Mouse (Mus musculus) gastrocnemius, adult 2 months (tissue): ENCODE measurements around the gene Ankrd33b. TPM values are rescaled to one million over a fixed set of nuclear protein-coding genes. Genes with fewer than 3 reads are reported as not detected.

Source experiments
- DNase-seq: peaks from one replicate; pipeline ENCODE4 v3.0.0; 2022
- H3K27ac ChIP-seq: fragments of 200-600 bp; 2 replicates; pipeline ENCODE4 v1.8.1; 2022; ENCODE audit warnings: mild to moderate bottlenecking
- H3K4me3 ChIP-seq: fragments of 200-600 bp; 2 replicates; pipeline ENCODE4 v1.8.1; 2022; ENCODE audit warnings: mild to moderate bottlenecking, moderate library complexity
- CTCF ChIP-seq: fragments of 200-600 bp; IDR thresholded peaks from 2 replicates; pipeline ENCODE4 v1.8.1; 2022; ENCODE audit warnings: antibody characterized with exemption, mild to moderate bottlenecking, moderate library complexity
- intact Hi-C: fragments of 180-260 bp; cut with DNase I; formaldehyde crosslinking; loops from one replicate; pipeline ENCODE4 v1.15.1; 2025
- total RNA-seq, 2 experiments: library from RNA; stranded (reverse); gene quantifications; 2 replicates each; pipeline ENCODE4 v1.2.3; 2021

Ankrd33b gene
- total RNA-seq, 2 experiments from 2014 or later: 11.9 to 31.5 TPM

DNA sequence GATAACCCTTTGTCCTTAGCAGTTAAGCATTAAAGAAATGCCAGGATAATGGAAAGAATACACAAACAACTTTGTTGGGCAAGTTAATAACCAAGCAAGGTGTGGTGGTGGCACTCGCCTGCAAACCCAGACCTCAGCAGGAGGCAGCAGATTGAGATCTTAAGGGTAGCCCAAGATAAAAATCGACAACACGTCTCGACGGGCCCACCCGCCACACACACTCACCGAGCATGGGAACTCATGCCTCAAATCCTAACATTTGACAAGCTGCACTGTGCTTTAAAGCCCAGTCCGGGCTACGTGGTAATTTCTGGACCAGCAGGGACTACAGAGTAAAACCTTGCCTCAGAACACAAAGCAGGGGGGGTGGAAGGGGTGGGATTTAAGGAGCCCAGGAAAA, 22.2 kb downstream of the Ankrd33b start:
- Histone ChIP-seq H3K27ac (peak overlapping the region; percentile 53; the same call in 1 of the 2 replicates), H3K4me3 (no peak overlapping the region)
- DNase-seq: no peak
- intact Hi-C loops: no loop called here
- no peak for TF ChIP-seq CTCF

DNA sequence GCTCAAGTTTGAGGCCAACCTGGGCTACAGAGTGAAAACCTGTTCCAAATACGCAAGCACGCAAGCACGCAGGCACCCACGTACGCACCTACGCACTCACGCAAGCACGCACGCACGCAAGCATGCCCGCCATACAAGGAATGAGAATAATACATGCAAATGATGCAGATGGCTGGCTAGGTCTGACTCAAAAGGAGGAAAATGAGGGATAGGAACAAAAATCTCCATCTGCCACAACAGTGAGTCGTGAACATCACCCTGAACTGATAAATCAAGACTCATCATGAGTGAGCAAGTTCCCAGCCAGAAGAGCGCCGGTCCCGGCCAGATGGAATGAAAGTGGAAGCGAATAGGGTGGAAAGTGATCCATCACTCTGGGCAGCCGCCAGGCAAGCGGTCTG, 22.7 kb downstream of the Ankrd33b start:
- DNase-seq: peak; percentile 52
- no peak for TF ChIP-seq CTCF
- Histone ChIP-seq H3K27ac (peak overlapping the region; percentile 53), H3K4me3 (no peak overlapping the region)
- intact Hi-C loops: no loop called here

DNA sequence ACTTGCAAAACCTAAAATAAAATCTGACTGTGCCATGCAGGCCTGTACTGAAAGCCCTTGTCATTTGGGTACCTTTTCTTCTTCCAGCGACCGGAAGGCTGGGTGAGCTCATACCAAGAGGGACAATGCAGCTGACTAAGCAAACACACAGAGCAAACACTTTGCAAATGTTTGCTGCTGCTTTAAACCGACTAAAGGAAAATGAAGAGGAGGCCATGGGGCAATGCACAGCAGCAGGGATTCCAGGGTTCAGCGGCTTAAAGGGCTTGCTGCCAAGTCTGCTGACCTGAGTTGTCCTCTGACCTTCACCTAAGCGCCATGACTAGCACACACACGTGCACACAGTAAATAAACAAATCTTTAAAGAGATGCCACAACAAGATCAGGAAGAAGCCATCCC, 23.9 kb downstream of the Ankrd33b start:
- Histone ChIP-seq H3K27ac (peak overlapping the region; percentile 53), H3K4me3 (peak overlapping the region; percentile 11)
- no peak for DNase-seq
- intact Hi-C loops: no loop called here
- TF ChIP-seq CTCF: no peak

DNA sequence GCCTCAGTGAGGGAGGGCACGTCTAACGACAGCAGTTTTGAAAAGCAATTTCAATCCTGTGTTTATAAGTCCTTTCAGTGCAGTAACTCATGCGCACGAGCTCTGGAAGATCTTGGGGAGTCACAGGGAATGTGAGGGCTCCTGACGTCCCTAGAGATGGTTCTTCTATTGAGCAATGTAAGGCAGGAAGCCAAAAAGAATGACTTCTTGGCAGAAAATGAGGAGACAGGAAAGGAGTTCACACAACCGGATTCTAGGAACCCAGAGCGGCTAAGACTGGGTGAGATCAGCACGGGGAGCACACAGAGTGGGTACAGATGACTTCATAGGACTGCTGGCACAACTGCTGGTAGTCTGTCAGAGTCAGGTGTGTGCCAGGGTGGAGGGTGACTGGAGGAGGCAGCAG, 25.0 kb downstream of the Ankrd33b start:
- TF ChIP-seq CTCF: no peak
- no peak overlapping the region; the same call in 1 of the 2 replicates for H3K4me3 ChIP-seq
- DNase-seq: peak; percentile 51
- intact Hi-C loops: no loop called here
- H3K27ac ChIP-seq: peak overlapping the region; percentile 44

DNA sequence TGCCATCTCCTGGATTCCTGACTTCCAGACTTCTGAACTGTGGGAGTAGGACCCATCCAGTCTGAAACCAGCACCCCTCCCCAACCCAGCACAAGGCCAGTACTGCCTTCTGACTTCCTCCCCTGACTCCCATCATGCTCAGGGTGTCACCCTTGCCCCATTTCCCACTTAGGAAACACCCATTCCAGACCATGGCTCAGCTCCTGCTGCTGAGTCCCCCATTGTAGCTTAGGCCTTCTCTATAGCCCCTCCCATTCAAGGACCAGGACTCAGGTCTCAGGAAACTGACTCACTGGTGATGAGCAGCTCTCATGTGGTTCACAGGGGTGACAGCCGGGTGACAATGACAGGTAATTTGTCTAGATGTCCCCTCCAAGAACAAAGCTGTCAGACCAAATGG, 25.5 kb downstream of the Ankrd33b start:
- TF ChIP-seq CTCF: no peak
- DNase-seq: no peak
- no peak overlapping the region for H3K4me3 ChIP-seq
- peak overlapping the region; percentile 44 for H3K27ac ChIP-seq
- intact Hi-C loops: no loop called here

DNA sequence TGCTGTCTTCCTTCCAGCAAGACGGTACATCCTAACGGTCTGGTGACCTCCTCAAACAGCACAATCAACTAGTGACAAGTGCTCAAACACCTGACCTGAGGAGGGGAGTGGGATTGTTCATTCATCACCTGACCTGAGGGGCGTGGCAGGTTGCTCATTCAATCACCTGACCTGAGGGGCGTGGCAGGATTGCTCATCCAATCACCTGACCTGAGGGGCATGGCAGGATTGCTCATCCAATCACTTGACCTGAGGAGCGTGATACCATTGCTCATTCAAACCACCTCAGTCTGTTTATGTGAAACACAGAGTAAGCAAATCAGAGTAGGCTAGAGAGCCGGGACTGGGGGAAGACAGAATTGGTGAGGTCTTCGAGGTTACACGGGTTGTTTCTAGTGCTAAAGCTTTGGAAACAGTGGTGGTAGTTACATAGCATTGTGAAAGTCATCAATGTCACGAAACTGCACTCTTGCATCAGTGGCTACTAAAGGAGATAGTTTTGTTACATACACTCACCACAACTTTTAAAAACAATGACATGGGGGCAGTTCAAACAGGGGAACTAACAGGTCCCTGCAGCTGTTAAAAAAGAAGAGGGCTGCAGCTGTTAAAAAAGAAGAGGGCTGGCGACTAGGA, 28.8 kb downstream of the Ankrd33b start:
- TF ChIP-seq CTCF: no peak
- Histone ChIP-seq H3K4me3 (no peak overlapping the region), H3K27ac (no peak overlapping the region)
- DNase-seq: no peak
- intact Hi-C loops: no loop called here

DNA sequence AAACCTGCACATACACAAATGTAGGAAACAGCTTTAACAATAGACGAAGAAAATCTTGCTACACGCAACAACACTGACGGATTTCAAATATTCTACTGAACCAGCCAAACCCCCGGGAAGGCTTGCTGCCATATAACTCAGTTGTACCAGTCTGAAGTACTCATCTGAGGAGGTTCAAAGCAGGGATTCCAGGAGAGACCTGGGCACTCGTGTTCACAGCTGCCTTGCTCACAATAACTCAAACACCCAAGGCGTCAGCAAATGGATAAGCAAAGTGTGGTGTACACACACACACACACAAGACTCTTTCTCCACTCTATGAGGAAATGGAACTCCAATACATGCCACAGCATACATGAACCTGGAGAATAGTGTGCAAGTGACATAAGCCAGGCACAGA, 29.5 kb downstream of the Ankrd33b start:
- Histone ChIP-seq H3K4me3 (no peak overlapping the region), H3K27ac (peak overlapping the region; percentile 49)
- TF ChIP-seq CTCF: no peak
- intact Hi-C loops: no loop called here
- DNase-seq: no peak

DNA sequence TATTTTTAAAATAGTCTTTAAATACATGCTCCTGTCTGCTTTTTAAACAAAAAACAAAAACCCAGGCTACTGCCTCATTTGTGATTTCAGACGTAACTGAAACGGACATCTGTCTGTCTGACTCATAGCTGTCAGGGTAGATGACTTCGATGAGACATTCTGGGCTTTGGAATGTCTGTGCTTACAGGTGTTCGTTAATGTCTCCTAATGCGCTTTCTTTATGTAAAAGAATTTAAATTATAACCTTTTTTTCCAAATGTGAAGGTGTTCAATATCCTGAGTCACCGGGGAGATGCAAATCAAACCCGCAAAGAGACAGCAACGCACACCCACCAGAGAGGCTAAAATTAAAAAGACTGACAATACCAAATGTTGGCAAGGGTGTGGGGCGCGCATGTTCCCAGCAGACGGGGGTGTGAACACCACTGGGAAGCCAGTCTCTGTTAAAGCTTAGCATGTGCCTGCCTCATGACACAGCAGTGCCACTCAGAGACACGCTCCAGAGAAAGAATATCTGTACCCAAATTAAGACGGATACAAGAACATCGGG, 30.3 kb downstream of the Ankrd33b start:
- DNase-seq: peak; percentile 52
- intact Hi-C loops: no loop called here
- Histone ChIP-seq H3K27ac (peak overlapping the region; percentile 70), H3K4me3 (peak overlapping the region; percentile 5; the same call in 1 of the 2 replicates)
- no peak for TF ChIP-seq CTCF

DNA sequence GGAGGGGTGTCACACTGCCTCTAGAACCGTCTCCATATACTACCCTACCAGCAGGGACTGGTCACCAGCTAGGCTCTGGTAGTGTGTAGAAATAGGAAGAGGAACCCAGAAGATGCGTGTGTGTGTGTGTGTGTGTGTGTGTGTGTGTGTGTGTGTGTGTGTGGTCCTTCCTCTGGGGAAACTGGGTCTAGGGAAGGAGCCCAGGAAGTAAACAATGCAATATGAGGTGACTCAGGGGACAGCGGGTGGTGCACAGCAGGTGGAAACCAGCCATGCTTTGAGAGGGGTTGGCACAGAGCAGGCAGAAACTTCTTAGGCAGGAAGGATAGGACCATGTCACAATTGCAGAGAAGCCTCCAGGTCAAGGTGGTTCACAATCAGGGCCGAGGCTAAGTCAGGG, 30.8 kb downstream of the Ankrd33b start:
- Histone ChIP-seq H3K27ac (peak overlapping the region; percentile 70), H3K4me3 (no peak overlapping the region)
- no peak for TF ChIP-seq CTCF
- no peak for DNase-seq
- intact Hi-C loops: no loop called here

DNA sequence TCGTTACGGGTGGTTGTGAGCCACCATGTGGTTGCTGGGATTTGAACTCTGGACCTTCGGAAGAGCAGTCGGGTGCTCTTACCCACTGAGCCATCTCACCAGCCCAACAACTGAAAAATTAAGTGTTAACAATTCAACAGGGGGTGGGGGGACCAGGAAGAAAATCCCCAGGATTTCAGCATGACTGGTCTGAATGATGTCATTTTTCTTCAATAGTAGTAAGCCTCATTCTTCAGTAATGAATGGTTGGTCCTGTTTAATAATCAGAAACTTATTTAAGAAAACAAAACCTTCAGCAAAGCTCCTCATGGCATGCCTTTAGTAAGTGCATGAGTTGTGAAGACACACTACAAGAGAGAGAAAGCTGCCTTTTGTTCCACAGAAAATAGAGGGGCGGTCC, 32.7 kb downstream of the Ankrd33b start:
- TF ChIP-seq CTCF: no peak

DNA sequence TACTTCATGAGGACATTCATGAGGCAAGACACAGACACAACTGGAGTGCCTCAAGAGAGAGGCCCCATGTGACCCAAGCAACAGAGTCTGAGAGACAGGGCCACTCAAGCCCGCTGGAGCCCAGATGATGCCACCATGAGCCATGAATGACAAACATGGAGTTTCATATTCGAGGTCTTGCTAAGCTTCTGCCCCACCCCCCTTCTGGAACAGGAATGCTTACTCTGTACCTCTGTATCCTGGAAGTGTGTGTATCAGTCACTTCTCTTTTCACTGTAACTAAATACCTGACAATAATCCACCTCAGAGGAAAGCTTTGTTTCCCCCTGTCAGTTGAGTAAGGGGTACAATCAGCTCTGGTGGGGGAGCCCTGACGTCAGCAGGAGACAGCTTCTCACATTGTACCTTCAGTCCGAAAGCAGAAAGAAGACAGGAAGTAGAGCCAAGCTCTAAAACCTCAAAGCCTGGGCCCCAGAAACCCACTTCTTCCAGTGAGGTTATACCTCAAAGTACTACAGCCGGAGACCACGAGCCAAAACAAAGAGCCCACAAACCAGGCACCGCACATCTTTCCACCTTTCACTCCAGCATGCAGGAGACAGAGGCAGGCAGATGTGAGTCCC, 34.9 kb downstream of the Ankrd33b start:
- Histone ChIP-seq H3K27ac (peak overlapping the region; percentile 54), H3K4me3 (no peak overlapping the region)
- TF ChIP-seq CTCF: no peak
- no peak for DNase-seq
- intact Hi-C loops: no loop called here

More for the DNA sequence above, 32.7 kb downstream of the Ankrd33b start:
- intact Hi-C loops: no loop called here
- no peak for DNase-seq
- Histone ChIP-seq H3K4me3 (no peak overlapping the region), H3K27ac (no peak overlapping the region)

DNA sequence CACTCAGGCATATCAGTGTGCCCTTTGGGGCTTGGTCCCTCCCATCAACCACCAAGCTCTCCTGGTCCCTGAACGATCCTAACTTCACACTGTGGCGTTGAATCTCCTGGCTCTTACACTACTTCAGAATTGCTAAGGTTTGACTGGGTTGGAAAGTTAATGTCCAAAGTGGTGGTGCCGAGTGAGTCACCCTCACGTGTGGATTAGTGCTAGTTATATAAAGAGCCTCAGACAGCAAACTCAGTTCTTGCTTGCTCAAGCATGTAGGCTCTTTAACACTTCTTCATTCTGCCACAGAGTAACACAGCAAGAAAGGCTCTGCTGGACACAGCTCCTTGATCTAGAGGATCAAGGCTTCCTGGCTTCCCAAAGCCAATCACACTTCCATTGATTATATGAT, 35.8 kb downstream of the Ankrd33b start:
- intact Hi-C loops: no loop called here
- peak overlapping the region; percentile 54 for H3K27ac ChIP-seq
- no peak for TF ChIP-seq CTCF
- no peak for DNase-seq
- H3K4me3 ChIP-seq: no peak overlapping the region

DNA sequence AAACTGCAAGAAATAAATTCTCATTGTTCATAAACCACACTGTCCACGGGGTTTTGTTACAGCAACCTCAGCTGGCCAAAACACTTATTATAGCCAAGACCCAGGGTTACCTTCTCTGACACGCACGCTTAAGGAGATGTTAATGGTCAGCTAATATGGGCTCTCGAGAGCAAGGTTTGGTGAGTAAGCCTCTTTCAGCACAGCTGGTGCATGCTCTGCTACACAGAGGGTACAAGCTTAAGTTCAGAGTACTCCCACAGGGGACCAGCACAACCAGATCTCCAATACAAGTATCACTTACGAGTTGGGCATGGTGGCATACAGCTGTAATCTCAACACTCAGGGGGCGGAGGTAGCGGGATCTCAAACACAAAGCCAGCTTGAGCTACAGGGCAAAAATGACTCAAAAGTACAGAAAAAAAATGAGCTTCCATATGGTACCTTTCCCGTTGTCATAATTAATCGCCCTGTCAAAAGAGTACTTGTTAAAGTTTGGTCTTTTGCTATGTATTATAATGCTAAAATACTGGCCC, 39.4 kb downstream of the Ankrd33b start:
- TF ChIP-seq CTCF: no peak
- H3K4me3 ChIP-seq: no peak overlapping the region
- DNase-seq: no peak
- intact Hi-C loops: no loop called here
- no peak overlapping the region for H3K27ac ChIP-seq
